Mouse (Mus musculus) liver, adult 2 months (tissue): Measurements from ENCODE around the gene Notch3. TPM values are rescaled to one million over a fixed set of nuclear protein-coding genes. Genes with fewer than 3 reads are reported as not detected.

Source experiments
- DNase-seq: peaks from one replicate; pipeline ENCODE4 v3.0.0-alpha.2; 2011; ENCODE audit warnings: low read depth, low spot score; ENCODE audit errors: extremely low read depth
- H3K27ac ChIP-seq: fragments of 200-500 bp; replicated peaks from 2 replicates; pipeline ENCODE4 v1.5.1; 2012; ENCODE audit warnings: low read depth, mild to moderate bottlenecking, control low read depth, inconsistent platforms, low read length; ENCODE audit not compliant: insufficient read depth
- H3K27me3 ChIP-seq: fragments of 200-500 bp; 2 replicates; pipeline ENCODE4 v1.6.1; 2012; ENCODE audit warnings: mild to moderate bottlenecking, moderate library complexity, low read length, inconsistent platforms; ENCODE audit not compliant: control insufficient read depth, insufficient read depth
- H3K36me3 ChIP-seq: fragments of 200-500 bp; 2 replicates; pipeline ENCODE4 v1.6.1; 2012; ENCODE audit warnings: low read length, inconsistent platforms; ENCODE audit not compliant: control insufficient read depth, insufficient read depth
- H3K4me1 ChIP-seq: fragments of 200-500 bp; 2 replicates; pipeline ENCODE4 v1.6.1; 2011; ENCODE audit warnings: low read length; ENCODE audit not compliant: control insufficient read depth, insufficient read depth
- H3K4me3 ChIP-seq: fragments of 200-500 bp; 2 replicates; pipeline ENCODE4 v1.5.1; 2011; ENCODE audit warnings: low read depth, mild to moderate bottlenecking, control low read depth, low read length, moderate library complexity; ENCODE audit not compliant: insufficient read depth
- H3K79me2 ChIP-seq: fragments of 200-500 bp; 2 replicates; pipeline ENCODE4 v1.6.1; 2012; ENCODE audit warnings: inconsistent platforms, mild to moderate bottlenecking, low read length, moderate library complexity; ENCODE audit not compliant: control insufficient read depth, insufficient read depth
- H3K9ac ChIP-seq: fragments of 200-500 bp; 2 replicates; pipeline ENCODE4 v1.6.1; 2012; ENCODE audit warnings: low read depth, mild to moderate bottlenecking, control low read depth, inconsistent platforms, low read length
- CTCF ChIP-seq: fragments of 200-500 bp; IDR thresholded peaks from 2 replicates; pipeline ENCODE4 v1.5.1; 2011; ENCODE audit warnings: low read depth, low read length, control low read depth
- POLR2A ChIP-seq: fragments of 200-500 bp; IDR thresholded peaks from 2 replicates; pipeline ENCODE4 v1.6.1; 2011; ENCODE audit warnings: low read length, control low read depth; ENCODE audit not compliant: insufficient read depth; ENCODE audit errors: extremely low read depth
- WGBS: fragments of 180-500 bp; shearing (Covaris S2); methylation state at CpG from one replicate; pipeline ENCODE4 v1.1.7; 2018; 5-methylcytosine and 5-hydroxymethylcytosine counted together
- polyA plus RNA-seq: library from polyadenylated mRNA; depleted of rRNA; stranded (reverse); fragments of >200 nt; gene quantifications from 2 replicates; pipeline ENCODE4 v1.2.3, GENCODE M21; 2012
- total RNA-seq: library from RNA; depleted of rRNA; stranded (reverse); fragments of >200 nt; gene quantifications from 2 replicates; pipeline ENCODE4 v1.2.3, GENCODE M21; 2014

Notch3 gene
- total and polyA plus RNA-seq, 2 experiments, result 0.55 to 1.3 TPM

- Histone ChIP-seq H3K79me2 (no peaks in the 10 kb centered on the region), H3K4me1 (no peaks in the 10 kb centered on the region; the same call in 1 of the 2 replicates), H3K27ac (no peak overlapping the region), H3K27me3 (no peaks in the 10 kb centered on the region), H3K4me3 (no peak overlapping the region), H3K36me3 (peaks cover 78% of the 10 kb centered on the region), H3K9ac (no peak overlapping the region)
- WGBS, result 52% methylated on average over 3 of the region's 3 CpGs
- TF ChIP-seq POLR2A (no peak), CTCF (no peak)
- peak; percentile 31 for DNase-seq
These were observed 38.7 kb upstream of the Notch3 start for GRCm38 (mm10) chr17:32205345-32205744.

- Histone ChIP-seq H3K4me1 (no peaks in the 10 kb centered on the region), H3K79me2 (no peaks in the 10 kb centered on the region), H3K27ac (no peak overlapping the region), H3K27me3 (no peaks in the 10 kb centered on the region), H3K4me3 (no peak overlapping the region), H3K9ac (no peak overlapping the region), H3K36me3 (peaks cover 67% of the 10 kb centered on the region)
- 90% methylated on average over 3 of the region's 3 CpGs for WGBS
- no peak for DNase-seq
- no peak for TF ChIP-seq POLR2A
- no peak for TF ChIP-seq CTCF
These were observed 36.3 kb upstream of the Notch3 start for GRCm38 (mm10) chr17:32202972-32203371.

- H3K79me2 ChIP-seq, result no peaks in the 10 kb centered on the region
- H3K4me1 ChIP-seq, result no peaks in the 10 kb centered on the region
- H3K9ac ChIP-seq, result no peak overlapping the region
- peaks cover 53% of the 10 kb centered on the region for H3K36me3 ChIP-seq
- no peak for DNase-seq
- H3K4me3 ChIP-seq, result no peak overlapping the region
- no peak overlapping the region for H3K27ac ChIP-seq
- WGBS, result 93% methylated on average over 5 of the region's 5 CpGs
- H3K27me3 ChIP-seq, result no peaks in the 10 kb centered on the region
- TF ChIP-seq POLR2A (no peak), CTCF (no peak)
These were observed 34.4 kb upstream of the Notch3 start for GRCm38 (mm10) chr17:32201086-32201485.

GRCm38 (mm10) chr17:32199796-32200195 is 33.1 kb upstream of the Notch3 start:
- Histone ChIP-seq H3K27ac (no peak overlapping the region), H3K27me3 (no peaks in the 10 kb centered on the region), H3K9ac (no peak overlapping the region), H3K4me3 (no peak overlapping the region), H3K79me2 (no peaks in the 10 kb centered on the region), H3K4me1 (no peaks in the 10 kb centered on the region), H3K36me3 (peaks cover 43% of the 10 kb centered on the region)
- 88% methylated on average over 2 of the region's 2 CpGs for WGBS
- no peak for DNase-seq
- TF ChIP-seq POLR2A (no peak), CTCF (no peak)

GRCm38 (mm10) chr17:32197156-32197555 is 30.5 kb upstream of the Notch3 start:
- no peak for DNase-seq
- 89% methylated on average over 14 of the region's 14 CpGs for WGBS
- Histone ChIP-seq H3K36me3 (peaks cover 28% of the 10 kb centered on the region), H3K4me1 (no peaks in the 10 kb centered on the region), H3K27ac (no peak overlapping the region), H3K27me3 (no peaks in the 10 kb centered on the region), H3K9ac (no peak overlapping the region), H3K4me3 (no peak overlapping the region), H3K79me2 (no peaks in the 10 kb centered on the region)
- TF ChIP-seq POLR2A (no peak), CTCF (no peak)

GRCm38 (mm10) chr17:32195725-32196124 is 29.1 kb upstream of the Notch3 start:
- no peak for DNase-seq
- Histone ChIP-seq H3K79me2 (no peaks in the 10 kb centered on the region), H3K4me3 (no peak overlapping the region), H3K9ac (no peak overlapping the region), H3K27me3 (no peaks in the 10 kb centered on the region), H3K4me1 (no peaks in the 10 kb centered on the region), H3K27ac (no peak overlapping the region), H3K36me3 (peaks cover 20% of the 10 kb centered on the region)
- WGBS, result 93% methylated on average over 5 of the region's 5 CpGs
- TF ChIP-seq POLR2A, result no peak
- TF ChIP-seq CTCF, result no peak
